Mouse (Mus musculus) embryonic facial prominence, embryonic 14.5 days (tissue): ENCODE measurements around the gene Slc30a2. TPM values are rescaled to one million over a fixed set of nuclear protein-coding genes. Genes with fewer than 3 reads are reported as not detected.
A peak's percentile ranks its signal among the peaks of the same experiment; 100 is the strongest.

Experiments
- ATAC-seq: fragments of 200-750 bp; cut with Nextera tagmentation; 2 replicates; pipeline ENCODE4 v1.8.0; 2017; ENCODE audit warnings: low read depth, moderate number of reproducible peaks, moderate TSS enrichment
- DNase-seq: peaks from one replicate; pipeline ENCODE4 v3.0.0-alpha.2; 2015; ENCODE audit warnings: low spot score
- H3K27ac ChIP-seq: fragments of 300-500 bp; sonication (generic); replicated peaks from 2 replicates; pipeline ENCODE4 v1.5.1; 2014; ENCODE audit warnings: low read depth, mild to moderate bottlenecking, low read length, moderate library complexity
- H3K27me3 ChIP-seq: fragments of 300-500 bp; sonication (generic); replicated peaks from 2 replicates; pipeline ENCODE4 v1.6.1; 2014; ENCODE audit warnings: low read length; ENCODE audit not compliant: control insufficient read depth, insufficient read depth
- H3K36me3 ChIP-seq: fragments of 300-500 bp; sonication (generic); 2 replicates; pipeline ENCODE4 v1.6.1; 2014; ENCODE audit warnings: low read length, mixed read lengths; ENCODE audit not compliant: control insufficient read depth, insufficient read depth
- H3K4me1 ChIP-seq: fragments of 300-500 bp; sonication (generic); 2 replicates; pipeline ENCODE4 v1.6.1; 2014; ENCODE audit warnings: antibody characterized with exemption, low read length; ENCODE audit not compliant: control insufficient read depth, insufficient read depth
- H3K4me2 ChIP-seq: fragments of 300-500 bp; sonication (generic); 2 replicates; pipeline ENCODE4 v1.6.1; 2014; ENCODE audit warnings: low read depth, mild to moderate bottlenecking, low read length, moderate library complexity, mixed read lengths
- H3K4me3 ChIP-seq: fragments of 300-500 bp; sonication (generic); 2 replicates; pipeline ENCODE4 v1.5.1; 2014; ENCODE audit warnings: low read depth, mild to moderate bottlenecking, low read length
- H3K9ac ChIP-seq: fragments of 300-500 bp; sonication (generic); 2 replicates; pipeline ENCODE4 v1.6.1; 2014; ENCODE audit warnings: low read depth, mild to moderate bottlenecking, low read length, moderate library complexity, mixed read lengths
- H3K9me3 ChIP-seq: fragments of 300-500 bp; sonication (generic); 2 replicates; pipeline ENCODE4 v1.6.1; 2016; ENCODE audit warnings: low read length; ENCODE audit not compliant: control insufficient read depth
- WGBS: fragments of 180-500 bp; shearing (Covaris S2); extraction: QIAGEN DNeasy Blood & Tissue Kit; methylation state at CpG from one replicate; pipeline ENCODE4 v1.1.7; 2014; 5-methylcytosine and 5-hydroxymethylcytosine counted together
- polyA plus RNA-seq: library from polyadenylated mRNA; unstranded; fragments of >200 nt; fragmentation: Nextera tagmentation; extraction: Ambion mirVana; gene quantifications from 2 replicates; pipeline ENCODE4 v1.2.1, GENCODE M21; 2014

Slc30a2 gene
- polyA plus RNA-seq, 1 experiment from 2014 or later, result 0.42 TPM

DNA sequence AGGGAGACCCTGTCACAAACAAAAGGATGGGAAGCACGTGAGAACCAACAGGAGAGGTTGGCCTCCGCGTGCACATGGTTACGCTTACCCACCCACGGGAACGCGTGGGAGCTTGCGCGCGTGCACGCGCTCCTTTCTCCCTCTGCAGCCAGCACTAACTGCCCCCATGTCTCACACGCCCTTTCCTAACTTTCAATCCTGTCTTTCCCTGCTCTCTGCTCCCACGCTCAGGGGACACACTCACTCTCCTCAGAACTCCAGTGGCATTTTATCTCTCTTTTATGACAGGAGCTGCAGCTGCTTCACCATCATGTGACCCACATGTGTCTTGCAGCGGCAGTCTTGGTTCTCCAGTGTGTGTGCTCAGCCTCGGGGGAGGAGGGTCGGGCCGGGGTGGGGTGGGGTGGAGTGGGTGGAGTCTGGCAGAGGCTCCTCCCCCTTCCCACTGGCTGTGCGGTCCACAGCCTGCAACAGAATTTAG, 58.2 kb downstream of the Slc30a2 start:
- H3K4me1 ChIP-seq, result peaks cover 14% of the 10 kb centered on the region
- H3K27me3 ChIP-seq, result no peaks in the 10 kb centered on the region
- H3K9me3 ChIP-seq, result no peaks in the 10 kb centered on the region
- H3K36me3 ChIP-seq, result peaks cover 7% of the 10 kb centered on the region; the same call in 1 of the 2 replicates
- H3K4me2 ChIP-seq, result peak overlapping the region; percentile 82
- WGBS, result 2% methylated on average over 17 of the region's 19 CpGs
- peak overlapping the region; percentile 63 for H3K27ac ChIP-seq
- peak; percentile 86 for DNase-seq
- peak overlapping the region; percentile 40 for H3K4me3 ChIP-seq
- H3K9ac ChIP-seq, result peak overlapping the region; percentile 58
- ATAC-seq, result peak; percentile 81

DNA sequence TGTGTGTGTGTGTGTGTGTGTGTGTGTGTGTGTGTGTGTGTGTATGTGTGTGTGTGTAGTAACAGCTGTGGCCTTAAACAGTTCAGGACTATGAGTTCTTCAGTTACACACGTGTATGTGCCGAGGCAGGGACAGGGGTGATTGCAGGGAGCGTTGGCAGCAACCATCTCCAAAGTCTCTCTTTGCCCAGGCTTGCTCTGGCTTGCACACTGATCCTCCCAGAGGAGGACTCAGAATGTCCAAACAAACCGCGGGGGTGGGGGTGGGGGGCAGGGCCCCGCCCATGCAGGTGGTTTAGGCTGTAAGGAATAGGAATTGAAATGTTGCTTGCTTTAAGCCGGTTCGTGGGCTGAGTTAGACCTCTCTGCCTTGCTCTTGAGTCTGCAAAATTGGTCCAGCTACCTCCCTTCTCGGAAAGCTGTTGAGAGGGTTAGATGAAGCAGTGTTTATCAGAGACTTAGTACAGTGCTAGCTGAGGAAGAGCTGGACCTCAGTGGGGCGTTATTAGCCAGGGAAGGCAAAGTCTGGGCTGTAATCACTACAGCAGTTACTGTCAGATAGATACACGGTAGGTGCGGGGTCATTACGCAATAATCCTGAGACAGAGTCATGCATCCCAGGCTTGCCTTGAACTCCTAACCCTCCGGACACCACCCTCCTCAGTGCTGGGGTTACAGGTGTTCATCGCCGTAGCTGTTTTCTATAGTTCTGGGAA, 59.0 kb downstream of the Slc30a2 start:
- ATAC-seq (peak; percentile 55), DNase-seq (peak; percentile 69)
- no peak overlapping the region for H3K9ac ChIP-seq
- no peak overlapping the region for H3K27ac ChIP-seq
- WGBS, result 63% methylated on average over 16 of the region's 16 CpGs
- no peaks in the 10 kb centered on the region for H3K9me3 ChIP-seq
- peaks cover 14% of the 10 kb centered on the region for H3K4me1 ChIP-seq
- H3K4me3 ChIP-seq, result peak overlapping the region; percentile 40; the same call in 1 of the 2 replicates
- H3K27me3 ChIP-seq, result no peaks in the 10 kb centered on the region
- peak overlapping the region; percentile 82 for H3K4me2 ChIP-seq
- H3K36me3 ChIP-seq, result peaks cover 8% of the 10 kb centered on the region; the same call in 1 of the 2 replicates

DNA sequence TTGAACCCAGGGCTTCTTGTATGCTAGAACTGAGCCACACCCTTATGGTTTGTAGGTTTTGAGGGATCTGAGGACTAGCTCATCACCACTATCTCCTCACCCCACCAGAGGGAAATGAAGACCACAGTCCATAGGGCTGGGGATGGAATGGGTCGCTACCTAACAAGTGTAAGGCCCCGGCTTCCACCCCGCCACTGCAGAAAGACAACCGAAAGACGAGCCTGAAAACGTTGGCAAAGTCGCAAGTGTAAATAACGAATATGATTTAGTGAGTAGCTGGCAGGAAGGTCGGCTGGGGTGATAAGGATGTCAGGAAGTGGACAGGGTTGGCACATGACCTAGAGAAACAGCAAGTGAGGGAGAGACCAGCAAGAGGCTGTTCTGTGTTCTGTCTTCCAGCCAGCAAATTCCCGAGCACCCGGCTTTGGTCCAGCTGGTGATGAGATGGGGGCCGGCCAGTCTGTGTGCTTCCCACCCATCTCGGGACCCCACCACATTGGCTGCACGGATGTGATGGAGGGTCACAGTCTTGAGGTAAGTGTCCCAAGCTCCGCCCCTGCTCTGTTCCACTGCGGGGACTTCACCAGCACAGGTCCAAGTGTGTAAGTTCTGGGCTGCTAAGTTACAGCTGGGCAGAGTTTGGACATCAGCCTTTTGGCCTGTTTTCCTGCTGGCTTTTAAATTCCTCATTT, 59.7 kb downstream of the Slc30a2 start:
- Histone ChIP-seq H3K9me3 (no peaks in the 10 kb centered on the region), H3K4me3 (no peak overlapping the region), H3K36me3 (peaks cover 8% of the 10 kb centered on the region; the same call in 1 of the 2 replicates), H3K9ac (no peak overlapping the region), H3K27me3 (no peaks in the 10 kb centered on the region), H3K4me1 (peaks cover 8% of the 10 kb centered on the region), H3K4me2 (no peak overlapping the region), H3K27ac (no peak overlapping the region)
- WGBS, result 74% methylated on average over 15 of the region's 16 CpGs
- DNase-seq (no peak), ATAC-seq (no peak)

DNA sequence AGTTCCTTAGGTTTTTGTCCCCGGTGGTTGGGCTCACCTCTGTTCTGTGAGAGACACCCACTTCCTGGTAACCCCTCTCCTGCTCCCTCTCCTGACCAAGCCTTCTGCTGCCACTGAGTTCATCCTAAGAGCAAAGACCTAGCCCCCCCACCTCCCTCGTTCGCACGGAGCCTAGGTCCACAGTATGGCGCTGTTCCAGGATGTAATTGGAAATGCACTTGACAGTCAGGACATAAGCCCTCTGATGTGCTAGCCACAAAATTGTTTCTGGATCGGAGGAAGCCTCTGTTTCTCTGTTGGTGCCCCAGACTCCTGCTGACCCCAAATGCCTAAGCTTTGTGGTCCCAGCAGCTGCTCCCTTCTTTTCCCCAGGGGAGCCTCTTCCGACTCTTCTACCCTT, 60.7 kb downstream of the Slc30a2 start:
- Histone ChIP-seq H3K9me3 (no peaks in the 10 kb centered on the region), H3K4me1 (peaks cover 8% of the 10 kb centered on the region), H3K27me3 (no peaks in the 10 kb centered on the region), H3K27ac (no peak overlapping the region), H3K4me3 (no peak overlapping the region), H3K9ac (no peak overlapping the region), H3K36me3 (peaks cover 12% of the 10 kb centered on the region; the same call in 1 of the 2 replicates), H3K4me2 (no peak overlapping the region)
- WGBS, result 53% methylated on average over 7 of the region's 7 CpGs
- DNase-seq (no peak), ATAC-seq (no peak)

Other genes with a start within 250 kb of the Slc30a2 start
- gene Cd52, start 248.1 kb upstream of the Slc30a2 start, polyA plus RNA-seq, result 15.6 and 19.3 TPM in 2 replicates
- gene Ubxn11, start 240.6 kb upstream of the Slc30a2 start, polyA plus RNA-seq, result 9.7 and 10.2 TPM in 2 replicates
- 445 and 477 TPM in 2 replicates for gene Sh3bgrl3, start 214.4 kb upstream of the Slc30a2 start, polyA plus RNA-seq
- gene Cep85, start 156.1 kb upstream of the Slc30a2 start, polyA plus RNA-seq, result 40.2 and 46.2 TPM in 2 replicates
- gene Gm7534, start 140.2 kb upstream of the Slc30a2 start, polyA plus RNA-seq, result 0.35 TPM in 1 of 2 replicates, not detected in the other
- not detected in 2 replicates for gene Catsper4, start 115.8 kb upstream of the Slc30a2 start, polyA plus RNA-seq
- gene Cnksr1, start 104.8 kb upstream of the Slc30a2 start, polyA plus RNA-seq, result 2.4 and 2.6 TPM in 2 replicates
- gene E130218I03Rik, start 99.5 kb upstream of the Slc30a2 start, polyA plus RNA-seq, result 0.29 and 0.67 TPM in 2 replicates
- gene Zfp593, start 97.6 kb upstream of the Slc30a2 start, polyA plus RNA-seq, result 13.7 and 15.7 TPM in 2 replicates
- gene Gm30191, start 96.2 kb upstream of the Slc30a2 start, polyA plus RNA-seq, result 0.28 TPM in 1 of 2 replicates, not detected in the other
- 6.8 and 7.4 TPM in 2 replicates for gene Grrp1, start 89.1 kb upstream of the Slc30a2 start, polyA plus RNA-seq
- gene Pdik1l, start 55.3 kb upstream of the Slc30a2 start, polyA plus RNA-seq, result 18.5 and 19.6 TPM in 2 replicates
- gene Trim63, start 28.1 kb upstream of the Slc30a2 start, polyA plus RNA-seq, result 2.0 and 2.5 TPM in 2 replicates
- 3.1 and 3.6 TPM in 2 replicates for gene Extl1, start 40.7 kb downstream of the Slc30a2 start, polyA plus RNA-seq
- 11.8 and 12.5 TPM in 2 replicates for gene Pafah2, start 53.1 kb downstream of the Slc30a2 start, polyA plus RNA-seq
- gene Stmn1, start 125.1 kb downstream of the Slc30a2 start, polyA plus RNA-seq, result 1,154 and 1,326 TPM in 2 replicates
- 2.0 and 2.3 TPM in 2 replicates for gene Paqr7, start 153.5 kb downstream of the Slc30a2 start, polyA plus RNA-seq
- gene Aunip, start 167.8 kb downstream of the Slc30a2 start, polyA plus RNA-seq, result 3.9 and 4.4 TPM in 2 replicates
- gene Mtfr1l, start 192.2 kb downstream of the Slc30a2 start, polyA plus RNA-seq, result 126 and 137 TPM in 2 replicates
- gene Selenon, start 209.0 kb downstream of the Slc30a2 start, polyA plus RNA-seq, result 22.8 and 24.7 TPM in 2 replicates